ENCODE assay signal across 11 mouse cellular contexts in genomic region chr17:45470726-45471125, GRCm38 (mm10).
"Had no signal": no experiment of that assay in that cellular context is flagged by ENCODE, and none has a peak within 500 bp of the region (broad histone marks: within the 10 kb centered on the region; RNA-seq: fewer than 3 reads in every experiment).

No protein-coding gene starts in this region.

- DNase-seq: liver, postnatal 0 days; lung, adult 2 months; lung, postnatal 14 days; lung, postnatal 36 days; right cerebral cortex, postnatal 25 days; thymus, adult 18-20 months; thymus, postnatal 14 days; thymus, postnatal 36 days had no signal

- ATAC-seq: liver, postnatal 0 days; lung, postnatal 0 days; midbrain, embryonic 13.5 days; midbrain, embryonic 15.5 days had no signal
